Mouse (Mus musculus): ENCODE results near the gene Klhl2.

DNA sequence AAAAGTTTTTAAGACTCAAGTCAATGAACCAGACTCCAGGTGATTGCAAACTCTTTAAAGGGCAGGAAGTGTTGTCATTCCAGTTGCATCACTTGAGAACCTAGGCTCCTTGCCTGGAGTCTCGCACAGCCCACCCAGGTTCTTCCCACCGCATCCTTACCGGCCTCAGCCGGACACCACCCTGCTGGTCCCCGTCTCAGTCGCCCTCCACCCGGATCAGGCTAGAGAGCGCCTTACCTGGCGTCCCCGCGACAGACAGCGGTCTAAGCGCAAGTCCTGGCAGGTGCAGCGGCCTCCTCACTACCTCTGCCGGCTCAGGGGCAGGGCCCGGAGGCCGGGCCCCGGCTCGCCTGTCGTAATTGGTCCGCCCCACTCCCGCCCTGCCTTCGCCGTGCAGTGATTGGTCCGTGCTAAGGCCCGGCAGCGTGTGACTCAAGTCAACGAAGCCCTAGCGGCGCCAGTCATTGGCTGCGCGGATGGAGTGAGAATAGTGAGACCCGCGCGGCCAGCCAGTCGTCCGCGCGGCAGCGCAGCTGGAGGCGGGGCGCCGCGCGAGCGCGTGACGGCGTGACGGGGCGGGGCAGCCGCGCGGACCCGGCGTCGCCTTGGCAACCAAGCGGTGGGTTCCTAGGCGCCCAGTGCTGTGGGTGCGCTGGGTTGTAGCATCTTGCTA, 116.4 kb downstream of the Klhl2 start, which contains the start of gene Msmo1:
- TF ChIP-seq CTCF (IDR thresholded peaks at IDR 0.05): peak; percentile 18; the same call in 1 of the 2 replicates
- peak; percentile 59 for TF ChIP-seq POLR2A (IDR thresholded peaks at IDR 0.05; ENCODE audit: insufficient read depth, low read depth, low read length)
